Mouse (Mus musculus) brain, embryonic 14.5 days (tissue): ENCODE data around the gene Map3k14. TPM values are rescaled to one million over a fixed set of nuclear protein-coding genes. Genes with fewer than 3 reads are reported as not detected.

Source experiments
- DNase-seq: peaks from one replicate; pipeline ENCODE4 v3.0.0-alpha.2; 2011; ENCODE audit warnings: low read depth
- CTCF ChIP-seq: fragments of 200-500 bp; IDR thresholded peaks from 2 replicates; pipeline ENCODE4 v1.5.1; 2012; ENCODE audit warnings: inconsistent platforms, mild to moderate bottlenecking, moderate library complexity, borderline replicate concordance; ENCODE audit not compliant: insufficient read depth, insufficient read length; ENCODE audit errors: extremely low read depth
- POLR2A ChIP-seq: fragments of 200-500 bp; IDR thresholded peaks from 2 replicates; pipeline ENCODE4 v1.6.1; 2012; ENCODE audit warnings: mild to moderate bottlenecking, inconsistent platforms, borderline replicate concordance; ENCODE audit not compliant: poor library complexity, insufficient read depth, insufficient read length, severe bottlenecking; ENCODE audit errors: extremely low read depth
- polyA plus RNA-seq: library from polyadenylated mRNA; depleted of rRNA; stranded (reverse); fragments of >200 nt; gene quantifications from 2 replicates; pipeline ENCODE4 v1.2.3, GENCODE M21; 2012; rRNA removed

Map3k14 gene
- polyA plus RNA-seq, 1 experiment: 6.3 TPM

- TF ChIP-seq CTCF (no peak), POLR2A (no peak)
- no peak for DNase-seq
Measured at GRCm38 (mm10) chr11:103170111-103170493, 97.2 kb downstream of the Map3k14 start.

Other genes starting within 250 kb of the Map3k14 start
- gene Nmt1, start 239.3 kb downstream of the Map3k14 start, polyA plus RNA-seq: 40.1 and 42.3 TPM in 2 replicates
- 236 and 262 TPM in 2 replicates for gene Dcakd, start 239.1 kb downstream of the Map3k14 start, polyA plus RNA-seq
- 3.6 TPM in 2 replicates for gene Plcd3, start 165.8 kb downstream of the Map3k14 start, polyA plus RNA-seq
- gene Acbd4, start 165.8 kb downstream of the Map3k14 start, polyA plus RNA-seq: 4.5 and 4.6 TPM in 2 replicates
- 14.4 and 18.9 TPM in 2 replicates for gene Hexim1, start 151.2 kb downstream of the Map3k14 start, polyA plus RNA-seq
- 12.5 and 18.7 TPM in 2 replicates for gene Hexim2, start 135.0 kb downstream of the Map3k14 start, polyA plus RNA-seq
- gene Fmnl1, start 96.4 kb downstream of the Map3k14 start, polyA plus RNA-seq: 16.1 and 28.6 TPM in 2 replicates
- 1.4 and 1.7 TPM in 2 replicates for gene 1700023F06Rik, start 58.9 kb downstream of the Map3k14 start, polyA plus RNA-seq
- 0.48 and 0.68 TPM in 2 replicates for gene Spata32, start 49.0 kb downstream of the Map3k14 start, polyA plus RNA-seq
- 6.7 and 7.0 TPM in 2 replicates for gene Arhgap27, start 96.2 kb upstream of the Map3k14 start, polyA plus RNA-seq
- gene Plekhm1, start 145.2 kb upstream of the Map3k14 start, polyA plus RNA-seq: 16.9 and 17.4 TPM in 2 replicates
- gene Lrrc37a, start 237.1 kb upstream of the Map3k14 start, polyA plus RNA-seq: not detected in 2 replicates